Mouse (Mus musculus) frontal cortex, postnatal 10 days (tissue): ENCODE measurements at regions not wholly inside any gene's neighbourhood (a gene's known extent, or its start where the extent isn't known, plus 50 kb on each side); places are given as distances from the start of the nearest gene placed in this dataset.
"Not testable (repeated sequence)": the region's sequence is repeated elsewhere in the genome, so short reads cannot be mapped to it uniquely, and the experiment has no call there.

ENCODE experiments used
- DNase-seq, 2 experiments: peaks; one replicate each; pipeline ENCODE4 v3.0.0; 2022; ENCODE audit warnings: low spot score in 2 of 2, mixed read lengths in 1 of 2

DNA sequence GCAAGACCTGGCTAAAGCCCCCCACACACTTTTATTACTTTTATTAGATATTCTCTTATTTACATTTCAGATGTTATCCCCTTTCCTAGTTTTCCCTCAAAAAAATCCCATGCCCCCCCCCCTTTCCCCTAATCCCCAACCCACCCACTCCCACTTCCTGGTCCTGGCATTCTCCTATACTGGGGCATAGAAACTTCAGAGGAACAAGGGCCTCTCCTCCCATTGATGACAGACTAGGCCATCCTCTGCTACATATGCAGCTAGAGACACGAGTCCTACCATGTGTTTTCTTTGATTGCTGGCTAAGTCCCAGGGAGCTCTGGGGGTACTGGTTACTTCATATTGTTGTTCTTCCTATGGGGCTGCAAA lies 116.8 kb downstream of the Rfpl4b start:
- not testable (repeated sequence) for DNase-seq

DNA sequence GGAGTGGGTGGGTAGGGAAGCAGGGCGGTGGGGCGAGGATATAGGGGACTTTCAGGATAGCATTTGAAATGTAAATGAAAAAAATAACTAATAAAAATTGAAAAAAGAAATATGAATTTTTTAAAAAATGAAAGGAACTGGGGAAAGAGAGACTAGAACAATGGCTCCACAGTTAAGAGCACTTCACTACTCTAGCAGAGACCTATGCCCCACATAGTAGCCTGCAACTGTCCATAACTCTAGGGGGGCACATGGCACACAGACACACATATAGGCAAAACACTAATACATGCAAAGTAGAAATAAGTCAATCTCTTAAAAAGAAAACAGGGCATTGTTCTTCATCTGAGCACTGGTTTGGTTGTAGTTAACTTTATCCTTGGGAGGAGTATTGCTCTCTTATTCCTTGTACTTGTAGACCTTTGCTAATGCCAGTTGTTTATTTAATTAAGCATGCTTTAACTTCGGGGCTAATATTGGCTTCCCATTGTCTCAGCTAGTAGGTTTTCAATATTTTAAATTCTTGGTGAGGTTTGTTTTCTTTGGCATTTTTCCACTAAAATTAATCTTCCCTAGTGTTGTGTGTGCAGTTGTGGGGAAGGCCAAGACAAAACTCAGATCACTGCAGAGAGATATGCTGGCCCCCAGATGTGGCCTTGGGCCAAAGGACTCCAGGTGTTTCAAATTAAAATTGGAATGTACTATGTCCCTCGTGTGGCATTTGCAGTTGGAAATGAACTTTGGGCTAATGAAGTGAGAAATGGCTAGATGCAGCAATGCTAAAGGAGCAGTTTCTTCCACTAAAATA lies 117.4 kb downstream of the Rfpl4b start:
- DNase-seq = no peak

- no peak for DNase-seq
These were observed 144.1 kb downstream of the Rfpl4b start for GRCm38 (mm10) chr10:38677453-38677852.

DNA sequence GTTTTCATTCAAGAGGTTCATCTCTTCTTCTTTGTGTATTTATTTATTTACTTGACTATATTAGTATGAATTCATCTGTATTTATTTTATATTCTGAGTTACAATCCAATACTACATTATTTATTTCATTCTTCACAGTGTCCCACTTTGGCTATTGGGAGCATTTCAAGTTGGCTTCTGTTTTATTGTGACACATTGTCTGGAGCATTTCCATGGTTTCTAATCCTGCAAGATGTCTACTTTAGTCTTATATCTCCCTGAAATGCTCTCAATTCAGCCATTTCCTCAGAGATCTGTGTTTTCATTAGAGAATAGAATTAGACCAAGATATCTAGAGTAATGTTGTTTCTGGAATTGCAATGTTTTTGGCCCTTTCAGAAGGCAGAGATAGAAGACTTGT lies 153.0 kb downstream of the Rfpl4b start:
- no peak for DNase-seq

GRCm38 (mm10) chr10:38667841-38668240 lies 153.7 kb downstream of the Rfpl4b start:
- DNase-seq = no peak

DNA sequence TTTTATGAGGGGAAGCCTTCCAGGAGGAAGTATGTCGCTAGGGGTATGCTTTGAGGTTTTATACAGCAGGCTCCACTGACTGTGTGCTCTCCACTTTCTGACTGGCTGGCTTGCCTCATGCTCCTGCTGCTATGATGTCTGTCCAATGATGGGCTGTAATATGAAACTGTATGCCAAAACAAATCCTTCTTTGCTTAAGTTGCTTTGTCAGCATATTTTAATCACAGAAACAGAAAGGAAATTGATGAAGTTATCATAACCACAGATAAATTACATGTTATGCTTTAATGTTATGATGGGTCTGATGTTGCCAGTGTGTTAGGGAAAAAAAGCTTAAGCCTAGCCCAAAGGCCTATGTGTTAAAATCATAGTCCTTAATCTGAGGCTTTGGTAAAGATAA lies 185.9 kb downstream of the Rfpl4b start:
- DNase-seq = no peak

- no peak for DNase-seq
These were observed 191.6 kb downstream of the Rfpl4b start for GRCm38 (mm10) chr10:38629907-38630505.

DNA sequence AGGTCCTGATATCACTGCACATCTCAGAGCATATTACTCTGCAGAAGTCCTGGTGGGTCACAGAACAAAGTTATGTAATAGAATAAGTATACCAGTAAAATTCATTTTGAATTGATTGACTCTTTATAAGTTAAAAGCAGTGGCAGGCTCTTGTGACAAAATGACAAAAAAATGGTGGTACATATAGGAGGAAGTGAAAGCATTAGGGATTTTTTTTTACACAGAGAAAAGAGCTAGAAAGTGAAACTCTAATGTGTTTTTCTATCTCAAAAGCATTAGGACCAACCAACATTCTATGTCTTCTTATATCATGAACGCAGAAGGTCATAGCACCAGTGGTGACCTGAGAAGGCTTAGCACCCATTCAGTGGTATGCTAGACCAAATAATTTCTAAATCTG lies 198.2 kb downstream of the Rfpl4b start:
- DNase-seq = no peak

DNA sequence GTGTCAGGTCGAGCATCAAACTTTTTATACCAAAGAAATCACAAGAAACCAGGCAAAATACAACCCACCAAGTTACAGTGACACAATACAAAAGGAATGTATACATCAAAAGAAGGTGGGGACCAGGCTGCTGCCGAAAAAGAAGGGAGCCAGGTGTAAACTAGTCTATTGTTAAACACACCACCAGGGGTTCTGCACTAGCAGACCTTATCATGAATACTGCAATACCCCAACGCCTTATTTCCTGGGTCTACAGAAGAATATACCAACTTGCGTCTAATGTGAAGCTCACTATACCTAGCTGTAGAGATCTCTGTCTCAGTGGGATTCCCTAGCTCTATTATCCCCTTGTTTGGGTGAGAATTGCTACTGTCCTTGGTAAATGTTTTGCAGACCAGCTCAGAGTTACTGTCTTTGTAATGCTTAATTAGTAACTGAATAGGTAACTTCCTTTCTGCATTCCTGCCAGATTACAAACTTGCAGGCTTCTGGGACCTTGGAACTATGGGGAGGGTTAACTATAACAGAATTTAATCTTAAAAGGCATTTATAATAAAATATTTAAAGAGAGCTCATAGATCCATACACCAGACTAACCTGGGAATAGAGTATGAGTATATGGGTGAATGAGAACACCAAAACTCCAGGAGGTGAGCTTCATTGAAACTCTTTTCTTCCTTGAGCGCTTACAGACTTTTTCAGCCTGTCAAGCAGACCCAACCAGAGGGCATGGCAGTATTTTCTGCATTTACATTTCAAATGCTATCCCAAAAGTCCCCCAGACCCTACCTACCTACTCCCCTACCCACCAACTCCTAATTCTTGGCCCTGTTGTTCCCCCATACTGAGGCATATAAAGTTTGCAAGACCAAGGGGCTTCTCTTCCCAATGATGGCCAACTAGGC lies 211.7 kb downstream of the Rfpl4b start:
- no peak for DNase-seq

- DNase-seq = no peak
These were observed 235.5 kb downstream of the Rfpl4b start for GRCm38 (mm10) chr10:38586061-38586460.

DNA sequence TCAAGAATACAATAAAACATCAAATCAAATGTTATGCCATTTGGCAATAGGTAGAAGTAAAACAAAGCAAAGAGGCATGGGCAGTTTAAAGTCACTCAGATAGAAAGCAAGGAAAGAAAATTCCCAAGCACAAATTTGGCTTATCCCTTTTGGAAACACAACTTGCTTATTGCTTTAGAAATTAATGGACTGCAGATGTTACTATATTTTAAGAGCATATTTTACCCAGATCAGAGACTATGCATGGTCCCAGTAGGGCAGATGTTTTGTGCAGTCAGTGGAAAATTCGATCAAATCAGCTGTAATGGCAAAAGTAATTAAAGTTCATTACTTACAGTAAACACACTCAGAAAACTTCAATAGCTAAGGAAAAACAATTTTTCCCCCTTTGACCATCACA lies 245.9 kb downstream of the Rfpl4b start:
- DNase-seq = no peak

DNA sequence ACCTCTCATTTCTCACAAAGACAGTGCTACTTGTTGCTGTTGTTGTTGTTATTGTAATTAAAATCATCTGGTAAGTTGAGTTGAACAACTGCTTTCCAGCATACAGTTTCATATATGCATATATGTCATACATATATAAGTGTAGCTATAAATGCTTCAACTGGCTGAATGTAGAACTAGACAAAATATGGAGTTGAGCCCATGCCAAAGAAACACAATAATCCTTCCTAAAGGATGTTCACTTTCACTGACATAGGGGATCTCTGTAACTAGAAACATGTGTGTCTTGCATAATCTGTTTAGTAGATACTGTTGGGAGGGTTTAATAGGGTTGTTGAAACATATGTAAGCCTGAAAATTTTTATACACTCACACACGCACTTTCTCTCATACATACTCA lies 247.9 kb downstream of the Rfpl4b start:
- no peak for DNase-seq

DNA sequence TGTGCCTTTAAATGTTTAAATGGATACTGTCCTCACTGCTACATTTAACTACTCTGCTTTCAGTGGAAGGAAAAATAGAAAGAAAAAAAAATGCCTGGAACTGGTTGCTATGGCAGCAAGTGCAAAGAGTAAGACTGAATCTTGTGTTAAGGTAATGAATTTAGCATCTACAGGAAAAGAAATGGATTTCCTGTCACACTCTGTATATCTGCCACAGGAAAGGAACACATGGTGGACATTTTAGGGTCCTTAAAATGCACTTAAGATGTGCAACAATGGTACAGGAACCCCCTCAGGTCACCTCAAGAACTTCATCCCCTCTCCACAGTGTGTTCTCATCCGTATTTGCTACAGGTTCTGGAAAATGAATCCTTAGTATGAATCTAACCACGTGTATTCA lies 248.4 kb downstream of the Rfpl4b start:
- DNase-seq = no peak

GRCm38 (mm10) chr10:38567270-38567669 lies 254.3 kb downstream of the Rfpl4b start:
- no peak for DNase-seq

DNA sequence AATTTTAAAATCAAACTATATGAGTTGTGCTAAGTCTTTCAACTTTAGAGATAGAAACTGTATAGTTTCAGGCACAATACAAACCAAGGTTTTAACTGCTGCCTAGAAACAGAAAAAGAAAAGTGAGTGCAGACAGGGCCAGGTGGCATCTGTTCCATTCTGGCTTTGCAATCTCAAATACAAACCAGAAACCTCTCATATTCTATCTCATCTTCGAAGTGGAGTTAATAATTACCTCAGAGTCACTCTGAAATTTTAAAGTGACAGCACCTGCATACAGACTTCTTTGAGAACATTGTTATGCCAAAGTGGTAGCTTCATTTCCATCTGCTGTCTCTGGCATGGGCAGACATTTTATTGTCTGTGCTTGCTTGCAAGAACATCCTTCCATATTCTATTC lies 255.2 kb downstream of the Rfpl4b start:
- DNase-seq = no peak

DNA sequence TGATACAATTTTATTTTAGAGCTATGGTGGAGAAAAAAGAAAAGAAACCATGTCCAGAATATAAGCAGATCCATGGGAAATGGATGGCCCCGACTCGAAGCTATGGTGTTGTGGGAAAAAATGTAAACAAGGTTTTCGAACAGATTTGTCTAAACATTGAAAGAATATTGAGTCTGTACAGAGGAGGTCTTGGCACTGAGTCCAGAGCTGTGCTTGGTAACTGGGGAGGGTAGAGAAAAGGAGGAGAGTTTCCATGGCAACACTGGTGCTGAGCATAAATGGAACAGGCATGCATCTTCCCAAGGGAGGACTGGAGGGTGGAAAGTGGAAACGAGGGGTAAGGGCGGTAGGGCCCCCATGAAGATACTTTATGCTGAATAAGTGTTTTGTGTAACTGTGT lies 266.5 kb downstream of the Rfpl4b start:
- DNase-seq = peak; percentile 28 to 48

DNA sequence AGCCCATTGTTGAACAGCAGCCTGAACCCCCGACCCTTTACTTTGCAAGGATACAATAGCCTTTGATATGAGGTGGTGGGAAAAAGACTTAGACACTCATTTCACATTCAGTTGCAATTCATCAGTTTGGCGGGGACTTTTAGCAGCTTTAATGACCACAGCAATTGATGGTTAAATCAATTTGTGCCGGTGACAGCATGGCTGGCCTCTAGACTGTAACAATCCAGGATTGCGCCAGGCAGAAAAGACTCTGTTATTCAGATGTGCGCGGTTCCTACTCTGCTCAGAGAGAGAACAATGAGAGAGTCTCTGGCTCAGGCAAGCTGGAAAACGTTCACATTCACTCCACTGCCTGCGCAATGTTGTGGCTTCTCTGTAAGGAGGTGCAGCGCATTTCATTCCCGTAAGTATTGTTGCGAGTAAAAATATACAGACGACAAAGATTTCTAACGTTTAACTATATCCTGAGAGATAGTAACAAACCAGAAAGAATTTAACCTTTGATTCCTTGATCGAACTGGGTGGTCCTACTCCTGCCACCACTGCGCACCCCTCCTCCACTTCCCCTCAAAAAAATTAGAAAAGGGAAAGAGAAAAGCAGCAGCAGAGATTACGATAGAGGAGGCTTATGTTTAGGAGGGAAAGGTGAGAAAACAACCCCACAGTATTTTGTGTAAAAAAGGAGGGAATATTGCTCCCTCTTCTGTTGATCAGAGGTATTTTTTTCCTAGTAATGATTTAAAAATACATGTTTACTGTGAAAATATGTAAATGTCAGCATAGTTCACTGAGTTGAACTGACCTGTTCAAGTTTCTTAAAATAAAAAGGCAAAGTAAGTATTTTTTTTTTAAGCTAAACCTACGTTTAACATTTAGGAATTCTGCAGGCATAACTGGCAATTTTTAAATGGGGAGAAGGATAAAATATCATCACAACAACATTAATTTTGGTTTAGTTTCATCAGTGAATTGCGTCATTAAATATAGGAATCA lies 267.6 kb downstream of the Rfpl4b start:
- peak; percentile 19 to 41 for DNase-seq

- DNase-seq = no peak
These were observed 268.3 kb downstream of the Rfpl4b start for GRCm38 (mm10) chr10:38553326-38553687.

DNA sequence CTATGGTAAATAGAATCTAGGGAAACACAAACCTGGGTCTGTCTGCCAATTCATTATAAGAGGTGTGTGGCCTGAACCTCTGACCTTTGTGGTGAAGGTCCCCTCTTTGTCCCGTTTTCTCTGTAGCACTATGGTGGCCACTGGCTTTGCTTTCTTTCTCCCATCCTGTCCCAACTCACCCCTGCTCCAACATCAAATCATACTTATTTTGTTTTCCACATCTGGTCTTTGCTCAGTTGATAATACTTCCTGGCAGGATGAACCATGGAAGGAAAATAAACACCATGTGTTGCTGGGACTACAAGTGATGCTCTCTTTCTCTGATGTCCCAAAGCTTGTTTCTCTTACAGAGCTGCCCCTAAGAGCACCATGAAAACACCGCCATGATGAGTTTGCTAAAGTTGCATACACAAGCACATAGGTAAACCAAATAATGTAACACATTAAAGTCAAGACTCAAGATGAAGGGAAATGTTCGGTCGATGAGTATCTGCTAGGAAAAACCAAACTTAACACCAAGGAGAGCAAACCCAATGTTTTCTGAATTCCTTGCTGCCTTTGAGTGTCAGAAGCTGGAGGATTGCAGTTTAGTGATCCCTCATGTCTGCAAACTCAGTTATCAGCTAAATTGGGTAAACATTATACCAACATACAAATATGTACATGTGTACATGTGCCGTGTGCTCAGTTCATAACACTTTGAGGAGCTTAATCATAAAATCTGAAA lies 269.1 kb downstream of the Rfpl4b start:
- no peak for DNase-seq

GRCm38 (mm10) chr10:38540031-38540430 lies 281.5 kb downstream of the Rfpl4b start:
- DNase-seq = no peak

DNA sequence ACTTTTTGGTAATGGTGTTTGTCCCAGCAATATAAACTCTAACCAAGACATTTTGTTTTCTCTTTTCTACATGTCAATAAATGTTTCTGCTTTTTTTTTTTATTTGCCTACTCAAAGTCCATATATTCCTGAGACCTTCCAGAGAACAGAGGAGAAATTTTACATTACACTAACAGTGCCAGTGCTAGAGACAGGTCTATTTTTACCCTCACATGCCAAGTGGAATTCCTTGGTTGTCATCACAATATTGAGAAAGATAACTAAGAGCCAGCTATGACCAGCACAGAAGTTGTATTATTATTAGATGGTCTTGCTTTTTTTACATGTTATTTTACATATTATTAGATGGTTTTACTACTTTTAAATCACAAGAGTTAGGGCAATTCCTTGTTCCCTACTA lies 282.8 kb downstream of the Rfpl4b start:
- no peak for DNase-seq
